Mouse (Mus musculus) forebrain, embryonic 16.5 days (tissue): ENCODE measurements around the gene Tceal7. TPM values are rescaled to one million over a fixed set of nuclear protein-coding genes. Genes with fewer than 3 reads are reported as not detected.
A peak's percentile ranks its signal among the peaks of the same experiment; 100 is the strongest.
"Not testable (repeated sequence)": the region's sequence is repeated elsewhere in the genome, so short reads cannot be mapped to it uniquely, and the experiment has no call there.

Experiments
- ATAC-seq: fragments of 200-750 bp; cut with Nextera tagmentation; 2 replicates; pipeline ENCODE4 v1.8.0; 2017; ENCODE audit warnings: mild to moderate bottlenecking, moderate library complexity
- H3K27ac ChIP-seq: fragments of 300-500 bp; sonication (generic); 2 replicates; pipeline ENCODE4 v1.5.1; 2014; ENCODE audit warnings: low read length, control low read depth
- H3K27me3 ChIP-seq: fragments of 300-500 bp; sonication (generic); replicated peaks from 2 replicates; pipeline ENCODE4 v1.6.1; 2014; ENCODE audit warnings: low read length; ENCODE audit not compliant: control insufficient read depth, insufficient read depth
- H3K36me3 ChIP-seq: fragments of 300-500 bp; sonication (generic); 2 replicates; pipeline ENCODE4 v1.6.1; 2014; ENCODE audit not compliant: control insufficient read depth, insufficient read depth
- H3K4me1 ChIP-seq: fragments of 300-500 bp; sonication (generic); replicated peaks from 2 replicates; pipeline ENCODE4 v1.6.1; 2014; ENCODE audit warnings: low read length; ENCODE audit not compliant: control insufficient read depth, insufficient read depth
- H3K4me2 ChIP-seq: fragments of 300-500 bp; sonication (generic); 2 replicates; pipeline ENCODE4 v1.6.1; 2014; ENCODE audit warnings: mild to moderate bottlenecking, low read length, control low read depth
- H3K4me3 ChIP-seq: fragments of 300-500 bp; sonication (generic); replicated peaks from 2 replicates; pipeline ENCODE4 v1.5.1; 2014; ENCODE audit warnings: mild to moderate bottlenecking, low read length, control low read depth
- H3K9ac ChIP-seq: fragments of 300-500 bp; sonication (generic); replicated peaks from 2 replicates; pipeline ENCODE4 v1.6.1; 2014; ENCODE audit warnings: low read depth, low read length, control low read depth
- H3K9me3 ChIP-seq: fragments of 300-500 bp; sonication (generic); 2 replicates; pipeline ENCODE4 v1.6.1; 2016; ENCODE audit warnings: low read length; ENCODE audit not compliant: control insufficient read depth
- WGBS: fragments of 180-500 bp; shearing (Covaris S2); extraction: QIAGEN DNeasy Blood & Tissue Kit; methylation state at CpG from one replicate; pipeline ENCODE4 v1.1.7; 2014; 5-methylcytosine and 5-hydroxymethylcytosine counted together
- polyA plus RNA-seq: library from polyadenylated mRNA; unstranded; fragments of >200 nt; fragmentation: Nextera tagmentation; extraction: Ambion mirVana; gene quantifications from 2 replicates; pipeline ENCODE4 v1.2.1, GENCODE M21; 2015

Tceal7 gene
- polyA plus RNA-seq, 1 experiment from 2014 or later = 2.1 TPM

GRCm38 (mm10) chrX:136244574-136245229 lies 30.1 kb downstream of the Tceal7 start, which contains the start of gene Tceal9:
TSS of gene Tceal9 (plus strand) at chrX:136245079.
- Histone ChIP-seq H3K27ac (peak within 1 kb of the TSS; percentile 78), H3K9me3 (no peaks in the 10 kb centered on the region), H3K27me3 (no peaks in the 10 kb centered on the region), H3K36me3 (no peaks in the 10 kb centered on the region), H3K4me1 (no peaks in the 10 kb centered on the region; the same call in 1 of the 2 replicates), H3K4me2 (peak within 1 kb of the TSS; percentile 54), H3K9ac (peak within 1 kb of the TSS; percentile 76), H3K4me3 (peak within 1 kb of the TSS; percentile 65)
- 21% methylated on average over 20 of the region's 20 CpGs for WGBS
- peak; percentile 95 for ATAC-seq

GRCm38 (mm10) chrX:136245521-136246071 lies 31.0 kb downstream of the Tceal7 start:
- Histone ChIP-seq H3K27me3 (no peaks in the 10 kb centered on the region), H3K9me3 (no peaks in the 10 kb centered on the region), H3K36me3 (no peaks in the 10 kb centered on the region), H3K9ac (peak overlapping the region; percentile 76), H3K27ac (peak overlapping the region; percentile 78), H3K4me3 (peak overlapping the region; percentile 65), H3K4me2 (peak overlapping the region; percentile 54), H3K4me1 (no peaks in the 10 kb centered on the region; the same call in 1 of the 2 replicates)
- 16% methylated on average over 12 of the region's 15 CpGs for WGBS
- peak; percentile 80 for ATAC-seq

GRCm38 (mm10) chrX:136248811-136249210 lies 34.2 kb downstream of the Tceal7 start:
- Histone ChIP-seq H3K4me1 (no peaks in the 10 kb centered on the region; the same call in 1 of the 2 replicates), H3K4me2 (no peak overlapping the region), H3K9me3 (no peaks in the 10 kb centered on the region), H3K9ac (no peak overlapping the region), H3K36me3 (no peaks in the 10 kb centered on the region), H3K27ac (no peak overlapping the region), H3K4me3 (no peak overlapping the region), H3K27me3 (no peaks in the 10 kb centered on the region)
- no peak for ATAC-seq
- WGBS = 62% methylated on average over 6 of the region's 6 CpGs

- H3K4me2 ChIP-seq = no peak overlapping the region
- WGBS = 82% methylated on average over 7 of the region's 7 CpGs
- H3K36me3 ChIP-seq = no peaks in the 10 kb centered on the region
- no peaks in the 10 kb centered on the region for H3K9me3 ChIP-seq
- no peak for ATAC-seq
- no peak overlapping the region for H3K9ac ChIP-seq
- H3K4me1 ChIP-seq = no peaks in the 10 kb centered on the region; the same call in 1 of the 2 replicates
- no peak overlapping the region for H3K4me3 ChIP-seq
- no peak overlapping the region for H3K27ac ChIP-seq
- no peaks in the 10 kb centered on the region for H3K27me3 ChIP-seq
These were observed 35.1 kb downstream of the Tceal7 start for GRCm38 (mm10) chrX:136249671-136250070.

GRCm38 (mm10) chrX:136252023-136252729 lies 37.6 kb downstream of the Tceal7 start:
- H3K9ac ChIP-seq = no peak overlapping the region
- no peak overlapping the region for H3K4me3 ChIP-seq
- no peaks in the 10 kb centered on the region for H3K9me3 ChIP-seq
- H3K4me1 ChIP-seq = no peaks in the 10 kb centered on the region
- no peaks in the 10 kb centered on the region for H3K36me3 ChIP-seq
- WGBS = 53% methylated on average over 6 of the region's 6 CpGs
- H3K4me2 ChIP-seq = no peak overlapping the region
- no peaks in the 10 kb centered on the region for H3K27me3 ChIP-seq
- no peak overlapping the region for H3K27ac ChIP-seq
- ATAC-seq = no peak

GRCm38 (mm10) chrX:136267720-136268119 lies 53.1 kb downstream of the Tceal7 start:
- Histone ChIP-seq H3K9ac (no peak overlapping the region), H3K36me3 (no peaks in the 10 kb centered on the region), H3K27me3 (peaks cover 3% of the 10 kb centered on the region; the same call in 1 of the 2 replicates), H3K4me3 (no peak overlapping the region), H3K4me1 (peaks cover 6% of the 10 kb centered on the region), H3K9me3 (no peaks in the 10 kb centered on the region), H3K4me2 (no peak overlapping the region), H3K27ac (no peak overlapping the region)
- ATAC-seq = no peak
- 72% methylated on average over 5 of the region's 5 CpGs for WGBS

GRCm38 (mm10) chrX:136268173-136268572 lies 53.6 kb downstream of the Tceal7 start:
- 86% methylated on average over 4 of the region's 4 CpGs for WGBS
- no peak overlapping the region for H3K4me3 ChIP-seq
- no peak overlapping the region for H3K4me2 ChIP-seq
- H3K9me3 ChIP-seq = no peaks in the 10 kb centered on the region
- peaks cover 6% of the 10 kb centered on the region for H3K4me1 ChIP-seq
- no peaks in the 10 kb centered on the region for H3K36me3 ChIP-seq
- H3K27me3 ChIP-seq = 0 out of 2 replicates have a peak, but pooled peaks cover 3% of the 10 kb centered on the region
- no peak overlapping the region for H3K9ac ChIP-seq
- H3K27ac ChIP-seq = no peak overlapping the region
- ATAC-seq = no peak

- peak within 1 kb of the TSS; percentile 45 for H3K4me2 ChIP-seq
- WGBS = 76% methylated on average over 4 of the region's 30 CpGs
- H3K4me1 ChIP-seq, H3K36me3 ChIP-seq, H3K9me3 ChIP-seq, H3K27me3 ChIP-seq: not testable (repeated sequence)
- H3K4me3 ChIP-seq = peak within 1 kb of the TSS; percentile 45
- peak within 1 kb of the TSS; percentile 37 for H3K27ac ChIP-seq
- ATAC-seq = peak; percentile 95
- H3K9ac ChIP-seq = peak within 1 kb of the TSS; percentile 56
These were observed 55.3 kb downstream of the Tceal7 start, which contains the start of gene Bex3 for GRCm38 (mm10) chrX:136269743-136270392. TSS of gene Bex3 (plus strand) at chrX:136270253.
